Mouse (Mus musculus): ENCODE data around the gene Iqcb1. TPM values are rescaled to one million over a fixed set of nuclear protein-coding genes. Genes with fewer than 3 reads are reported as not detected.

Gene Iqcb1
- total and polyA plus RNA-seq, 3 experiments: 41.0 to 47.7 (median 46.4) TPM

GRCm38 (mm10) chr16:36914195-36914594, 86.0 kb downstream of the Iqcb1 start:
- no peak for DNase-seq (ENCODE audit: extremely low read depth)
- in situ Hi-C loops (cut with MboI; ENCODE audit: low pct_ligation_motif_present, low pct_unique_long_range_greater_than_20kb, low sequenced_read_pairs) (no loop called here), dilution Hi-C loops (cut with MboI; ENCODE audit: extremely low pct_ligation_motif_present, extremely low pct_unique_long_range_greater_than_20kb, low sequenced_read_pairs) (no loop called here)
- Histone ChIP-seq H3K27ac (ENCODE audit: insufficient read depth, low read depth) (no peak overlapping the region), H3K36me3 (replicated peaks in 1 of 2; ENCODE audit: control insufficient read depth in 1 of 2, insufficient read depth in 1 of 2, low read length in 1 of 2) (peaks cover 63 to 91% of the 10 kb centered on the region in 2 experiments), H3K9me3 (replicated peaks; ENCODE audit: low read length) (no peaks in the 10 kb centered on the region), H3K4me3 (replicated peaks in 1 of 3; ENCODE audit: low read depth in 2 of 3, low read length in 2 of 3, poor library complexity in 1 of 3) (no peak overlapping the region), H3K9ac (ENCODE audit: insufficient read depth, low read depth) (no peak overlapping the region), H3K79me2 (replicated peaks; ENCODE audit: control insufficient read depth, extremely low read depth, insufficient read depth, poor library complexity, severe bottlenecking) (no peaks in the 10 kb centered on the region), H3K4me1 (ENCODE audit: control insufficient read depth in 1 of 2, insufficient read depth in 2 of 2) (peaks cover 0 to 16% of the 10 kb centered on the region in 2 experiments; a peak in 2 of 4 replicates), H3K27me3 (replicated peaks) (no peaks in the 10 kb centered on the region), H3K4me2 (ENCODE audit: insufficient read depth, low read depth, poor library complexity, severe bottlenecking) (no peak overlapping the region)
- no peak for TF ChIP-seq MAFK (IDR thresholded peaks at IDR 0.05; ENCODE audit: insufficient replicate concordance, low read length)
- TF ChIP-seq ZKSCAN1 (IDR thresholded peaks at IDR 0.05; ENCODE audit: borderline replicate concordance, low read depth, low read length): no peak
- no peak for TF ChIP-seq MAZ (IDR thresholded peaks at IDR 0.05; ENCODE audit: low read depth, low read length)
- no peak for TF ChIP-seq E2F4 (IDR thresholded peaks at IDR 0.05; ENCODE audit: insufficient replicate concordance, low read depth, low read length)
- TF ChIP-seq IRF4 (IDR thresholded peaks at IDR 0.05; ENCODE audit: low read depth, low read length): no peak

- dilution Hi-C loops (cut with MboI; ENCODE audit: extremely low pct_ligation_motif_present, extremely low pct_unique_long_range_greater_than_20kb, low sequenced_read_pairs) (no loop called here), in situ Hi-C loops (cut with MboI; ENCODE audit: low pct_ligation_motif_present, low pct_unique_long_range_greater_than_20kb, low sequenced_read_pairs) (no loop called here)
- Histone ChIP-seq H3K4me3 (replicated peaks in 1 of 3; ENCODE audit: low read depth in 2 of 3, low read length in 2 of 3, poor library complexity in 1 of 3) (no peak overlapping the region), H3K79me2 (replicated peaks; ENCODE audit: control insufficient read depth, extremely low read depth, insufficient read depth, poor library complexity, severe bottlenecking) (peaks cover 6% of the 10 kb centered on the region), H3K4me1 (ENCODE audit: control insufficient read depth in 1 of 2, insufficient read depth in 2 of 2) (peaks cover 16 to 50% of the 10 kb centered on the region in 2 experiments), H3K4me2 (ENCODE audit: insufficient read depth, low read depth, poor library complexity, severe bottlenecking) (no peak overlapping the region), H3K27ac (ENCODE audit: insufficient read depth, low read depth) (no peak overlapping the region), H3K27me3 (replicated peaks) (no peaks in the 10 kb centered on the region), H3K9me3 (replicated peaks; ENCODE audit: low read length) (no peaks in the 10 kb centered on the region), H3K9ac (ENCODE audit: insufficient read depth, low read depth) (no peak overlapping the region), H3K36me3 (replicated peaks in 1 of 2; ENCODE audit: control insufficient read depth in 1 of 2, insufficient read depth in 1 of 2, low read length in 1 of 2) (peaks cover 55 to 88% of the 10 kb centered on the region in 2 experiments)
- TF ChIP-seq USF2 (conservative IDR thresholded peaks at IDR 0.05; ENCODE audit: low read depth, low read length) (no peak), MYC (IDR thresholded peaks at IDR 0.05; ENCODE audit: low read depth, low read length) (no peak)
- no peak for DNase-seq (ENCODE audit: extremely low read depth)
Measured at GRCm38 (mm10) chr16:36918505-36918904, 90.3 kb downstream of the Iqcb1 start.

DNA sequence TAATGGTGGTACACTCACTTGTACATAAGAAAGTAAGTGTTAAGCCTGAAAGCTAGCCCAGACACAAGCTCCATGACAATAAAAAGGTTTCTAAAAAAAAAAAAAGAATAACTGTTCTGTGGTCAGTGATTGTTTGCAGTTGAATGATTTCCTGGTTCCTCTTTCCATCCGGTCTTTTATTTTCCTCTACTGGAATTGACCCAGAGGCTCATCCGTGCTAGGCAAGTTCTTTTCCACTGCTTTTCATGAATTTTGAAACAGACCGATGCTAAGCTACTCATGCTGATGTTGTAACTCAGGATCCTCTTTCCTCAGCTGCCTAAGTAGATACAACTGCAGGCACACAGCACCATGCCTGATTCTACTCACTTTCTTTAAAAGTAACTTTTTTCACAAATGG, 92.2 kb downstream of the Iqcb1 start:
- Histone ChIP-seq H3K79me2 (replicated peaks; ENCODE audit: control insufficient read depth, extremely low read depth, insufficient read depth, poor library complexity, severe bottlenecking) (peaks cover 12% of the 10 kb centered on the region), H3K9me3 (replicated peaks; ENCODE audit: low read length) (no peaks in the 10 kb centered on the region), H3K4me2 (ENCODE audit: insufficient read depth, low read depth, poor library complexity, severe bottlenecking) (peak overlapping the region; percentile 32), H3K9ac (ENCODE audit: insufficient read depth, low read depth) (peak overlapping the region; percentile 41; the same call in 1 of the 2 replicates), H3K4me1 (ENCODE audit: control insufficient read depth in 1 of 2, insufficient read depth in 2 of 2) (peaks cover 21 to 69% of the 10 kb centered on the region in 2 experiments), H3K27me3 (replicated peaks) (no peaks in the 10 kb centered on the region), H3K36me3 (replicated peaks in 1 of 2; ENCODE audit: control insufficient read depth in 1 of 2, insufficient read depth in 1 of 2, low read length in 1 of 2) (peaks cover 45 to 87% of the 10 kb centered on the region in 2 experiments), H3K4me3 (replicated peaks in 1 of 3; ENCODE audit: low read depth in 2 of 3, low read length in 2 of 3, poor library complexity in 1 of 3) (no peak overlapping the region), H3K27ac (ENCODE audit: insufficient read depth, low read depth) (peak overlapping the region; percentile 57)
- DNase-seq (ENCODE audit: extremely low read depth): peak; percentile 74
- in situ Hi-C loops (cut with MboI; ENCODE audit: low pct_ligation_motif_present, low pct_unique_long_range_greater_than_20kb, low sequenced_read_pairs) (no loop called here), dilution Hi-C loops (cut with MboI; ENCODE audit: extremely low pct_ligation_motif_present, extremely low pct_unique_long_range_greater_than_20kb, low sequenced_read_pairs) (no loop called here)
- no peak for TF ChIP-seq CTCF (conservative IDR thresholded peaks at IDR 0.05 in 1 of 2, IDR thresholded peaks at IDR 0.05 in 1 of 2; ENCODE audit: low read depth in 2 of 2, low read length in 2 of 2)
- no peak for TF ChIP-seq POLR2AphosphoS2 (IDR thresholded peaks at IDR 0.05; ENCODE audit: low read depth, low read length)
- no peak for TF ChIP-seq ZC3H11A (IDR thresholded peaks at IDR 0.05; ENCODE audit: low read depth, low read length)
- no peak for TF ChIP-seq UBTF (IDR thresholded peaks at IDR 0.05; ENCODE audit: low read depth, low read length)
- no peak for TF ChIP-seq ZMIZ1 (IDR thresholded peaks at IDR 0.05; ENCODE audit: low read depth, low read length)
- no peak for TF ChIP-seq ELF1 (IDR thresholded peaks at IDR 0.05; ENCODE audit: low read depth, low read length)
- peak; percentile 45; the same call in 1 of the 2 replicates for TF ChIP-seq JUND (conservative IDR thresholded peaks at IDR 0.05; ENCODE audit: low read depth, low read length)
- no peak for TF ChIP-seq ZKSCAN1 (IDR thresholded peaks at IDR 0.05; ENCODE audit: borderline replicate concordance, low read depth, low read length)
- TF ChIP-seq CHD2 (IDR thresholded peaks at IDR 0.05; ENCODE audit: low read length): 0 out of 2 replicates have a peak, but pooled peaks have one; percentile 28
- peak; percentile 23; the same call in 1 of the 2 replicates for TF ChIP-seq TCF12 (IDR thresholded peaks at IDR 0.05; ENCODE audit: low read depth, low read length)
- 0 out of 2 replicates have a peak, but pooled peaks have one; percentile 47 for TF ChIP-seq JUN (IDR thresholded peaks at IDR 0.05; ENCODE audit: insufficient read depth, low read depth, low read length)
- TF ChIP-seq HCFC1 (IDR thresholded peaks at IDR 0.05; ENCODE audit: low read depth, low read length): no peak
- no peak for TF ChIP-seq RAD21 (IDR thresholded peaks at IDR 0.05; ENCODE audit: low read depth, low read length)
- TF ChIP-seq CHD1 (IDR thresholded peaks at IDR 0.05; ENCODE audit: low read depth, low read length): no peak
- peak; percentile 68 for TF ChIP-seq ETS1 (conservative IDR thresholded peaks at IDR 0.05; ENCODE audit: low read depth, low read length)
- peak; percentile 37; the same call in 1 of the 2 replicates for TF ChIP-seq MYC (IDR thresholded peaks at IDR 0.05; ENCODE audit: low read depth, low read length)
- peak; percentile 20; the same call in 1 of the 2 replicates for TF ChIP-seq SIN3A (IDR thresholded peaks at IDR 0.05; ENCODE audit: low read length)
- TF ChIP-seq MAZ (IDR thresholded peaks at IDR 0.05; ENCODE audit: low read depth, low read length): no peak
- no peak for TF ChIP-seq NRF1 (IDR thresholded peaks at IDR 0.05; ENCODE audit: low read depth, low read length)
- TF ChIP-seq MEF2A (IDR thresholded peaks at IDR 0.05; ENCODE audit: borderline replicate concordance, low read depth, low read length): 0 out of 2 replicates have a peak, but pooled peaks have one; percentile 38
- no peak for TF ChIP-seq NELFE (IDR thresholded peaks at IDR 0.05; ENCODE audit: low read depth, low read length)

Data from CH12.LX (cell line).